Mouse (Mus musculus) kidney, adult 8-10 months (tissue): ENCODE measurements around the gene Tnfsf12.

Experiments
- DNase-seq, 2 experiments: peaks; one replicate each; pipeline ENCODE4 v3.0.0; 2022

Tnfsf12 gene

GRCm38 (mm10) chr11:69653399-69653798 is 42.2 kb downstream of the Tnfsf12 start:
- DNase-seq = no peak

- DNase-seq = no peak
These were observed 49.8 kb downstream of the Tnfsf12 start for GRCm38 (mm10) chr11:69645860-69646259.
